Comparison of ENCODE assay signal across 22 mouse cellular contexts in the genomic region with DNA sequence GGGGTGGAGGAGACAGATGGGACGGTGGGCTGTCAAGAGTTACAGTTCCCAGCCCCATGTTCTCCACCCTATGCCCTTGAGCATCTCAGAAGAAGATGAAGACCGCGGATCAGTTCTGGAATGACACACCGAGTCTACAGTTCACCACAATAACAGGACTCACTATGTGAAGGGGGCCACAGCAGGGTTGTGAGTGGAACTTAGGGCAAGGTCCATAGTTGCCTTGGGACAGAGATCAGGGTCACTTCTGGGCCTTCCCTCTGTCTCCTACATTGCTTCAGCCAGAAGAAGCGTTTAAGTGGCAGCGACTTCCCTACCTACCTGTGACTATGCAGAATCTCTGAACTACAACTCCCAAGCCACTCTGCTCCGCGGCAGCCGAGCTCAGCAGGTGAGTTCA. TPM values are rescaled to one million over a fixed set of nuclear protein-coding genes. Genes with fewer than 3 reads are reported as not detected.
DNase-seq lines count a peak whose midpoint lies in the region; ATAC-seq and TF ChIP-seq lines count a peak whose summit lies in the region.
"Had no signal": no experiment of that assay in that cellular context is flagged by ENCODE, and none has a peak within 500 bp of the region (broad histone marks: within the 10 kb centered on the region; RNA-seq: fewer than 3 reads in every experiment).

No protein-coding gene starts in this region.

- no peak overlapping the region for H3K27ac ChIP-seq in limb, embryonic 15.5 days
- no peak overlapping the region for H3K27ac ChIP-seq in limb, embryonic 10.5 days
- H3K27ac ChIP-seq in testis, adult 2 months (ENCODE audit: control insufficient read depth, insufficient read depth, low read depth, low read length), result no peak overlapping the region
- no peak overlapping the region for H3K27ac ChIP-seq in intestine, embryonic 14.5 days (ENCODE audit: low read depth)
- no peak overlapping the region for H3K27ac ChIP-seq in stomach, embryonic 16.5 days (ENCODE audit: low read length)
- H3K27ac ChIP-seq: embryonic facial prominence, embryonic 13.5 days; forebrain, embryonic 10.5 days; forebrain, embryonic 15.5 days; heart, embryonic 13.5 days; hindbrain, embryonic 10.5 days; hindbrain, embryonic 15.5 days had no signal

- 49% methylated on average over 9 of the region's 9 CpGs for WGBS in limb, embryonic 15.5 days
- WGBS in limb, embryonic 10.5 days, result 56% methylated on average over 9 of the region's 9 CpGs
- 48% methylated on average over 9 of the region's 9 CpGs for WGBS in intestine, embryonic 14.5 days
- WGBS in stomach, embryonic 16.5 days, result 46% methylated on average over 9 of the region's 9 CpGs

- no peak for TF ChIP-seq CTCF in testis, adult 2 months (IDR thresholded peaks at IDR 0.05; ENCODE audit: control insufficient read depth, insufficient read depth, insufficient replicate concordance, low read depth, low read length)

- no peak overlapping the region for H3K9ac ChIP-seq in limb, embryonic 15.5 days
- H3K9ac ChIP-seq in intestine, embryonic 14.5 days (ENCODE audit: low read length), result no peak overlapping the region
- H3K9ac ChIP-seq in stomach, embryonic 16.5 days (ENCODE audit: low read length), result no peak overlapping the region
- H3K9ac ChIP-seq: embryonic facial prominence, embryonic 13.5 days; forebrain, embryonic 15.5 days; heart, embryonic 13.5 days; hindbrain, embryonic 15.5 days had no signal

- peaks cover 15% of the 10 kb centered on the region for H3K27me3 ChIP-seq in limb, embryonic 15.5 days
- peaks cover 12% of the 10 kb centered on the region; the same call in 1 of the 2 replicates for H3K27me3 ChIP-seq in limb, embryonic 10.5 days (ENCODE audit: low read depth, poor library complexity, severe bottlenecking)
- no peaks in the 10 kb centered on the region for H3K27me3 ChIP-seq in testis, adult 2 months (ENCODE audit: control insufficient read depth, insufficient read depth, low read length)
- H3K27me3 ChIP-seq in intestine, embryonic 14.5 days (replicated peaks; ENCODE audit: control insufficient read depth, insufficient read depth, low read length), result no peaks in the 10 kb centered on the region
- no peaks in the 10 kb centered on the region for H3K27me3 ChIP-seq in stomach, embryonic 16.5 days (ENCODE audit: control insufficient read depth, insufficient read depth, low read length)
- H3K27me3 ChIP-seq: forebrain, embryonic 15.5 days; hindbrain, embryonic 15.5 days had no signal

- H3K4me2 ChIP-seq in limb, embryonic 15.5 days, result no peak overlapping the region
- H3K4me2 ChIP-seq in intestine, embryonic 14.5 days (ENCODE audit: low read length), result no peak overlapping the region
- H3K4me2 ChIP-seq in stomach, embryonic 16.5 days (ENCODE audit: low read depth, low read length), result no peak overlapping the region
- H3K4me2 ChIP-seq: embryonic facial prominence, embryonic 13.5 days; forebrain, embryonic 15.5 days; heart, embryonic 13.5 days; hindbrain, embryonic 15.5 days had no signal

- 0 out of 2 replicates have a peak, but pooled peaks cover 3% of the 10 kb centered on the region for H3K4me1 ChIP-seq in limb, embryonic 15.5 days
- H3K4me1 ChIP-seq in limb, embryonic 10.5 days, result no peaks in the 10 kb centered on the region
- H3K4me1 ChIP-seq in testis, adult 2 months (ENCODE audit: control insufficient read depth, insufficient read depth, low read length), result peaks cover 5% of the 10 kb centered on the region
- no peaks in the 10 kb centered on the region for H3K4me1 ChIP-seq in intestine, embryonic 14.5 days (replicated peaks; ENCODE audit: control insufficient read depth, insufficient read depth, low read length)
- no peaks in the 10 kb centered on the region for H3K4me1 ChIP-seq in stomach, embryonic 16.5 days (ENCODE audit: control insufficient read depth, insufficient read depth, low read length)
- H3K4me1 ChIP-seq: embryonic facial prominence, embryonic 13.5 days; forebrain, embryonic 10.5 days; forebrain, embryonic 15.5 days; heart, embryonic 13.5 days; hindbrain, embryonic 15.5 days had no signal

- H3K9me3 ChIP-seq in limb, embryonic 15.5 days, result no peaks in the 10 kb centered on the region
- H3K9me3 ChIP-seq in limb, embryonic 10.5 days (replicated peaks), result no peaks in the 10 kb centered on the region
- no peaks in the 10 kb centered on the region for H3K9me3 ChIP-seq in intestine, embryonic 14.5 days (ENCODE audit: control insufficient read depth, low read length)
- H3K9me3 ChIP-seq in stomach, embryonic 16.5 days (replicated peaks; ENCODE audit: control insufficient read depth, low read length), result no peaks in the 10 kb centered on the region
- H3K9me3 ChIP-seq: embryonic facial prominence, embryonic 13.5 days; forebrain, embryonic 10.5 days; forebrain, embryonic 15.5 days; heart, embryonic 13.5 days; hindbrain, embryonic 10.5 days; hindbrain, embryonic 15.5 days had no signal

- no peaks in the 10 kb centered on the region for H3K36me3 ChIP-seq in limb, embryonic 15.5 days
- H3K36me3 ChIP-seq in limb, embryonic 10.5 days, result no peaks in the 10 kb centered on the region
- H3K36me3 ChIP-seq in testis, adult 2 months (ENCODE audit: control insufficient read depth, insufficient read depth, low read length), result no peaks in the 10 kb centered on the region
- no peaks in the 10 kb centered on the region for H3K36me3 ChIP-seq in intestine, embryonic 14.5 days (ENCODE audit: control insufficient read depth, insufficient read depth, low read length)
- no peaks in the 10 kb centered on the region for H3K36me3 ChIP-seq in stomach, embryonic 16.5 days (ENCODE audit: control insufficient read depth, insufficient read depth, low read length)
- H3K36me3 ChIP-seq: embryonic facial prominence, embryonic 13.5 days; forebrain, embryonic 10.5 days; forebrain, embryonic 15.5 days; heart, embryonic 13.5 days; hindbrain, embryonic 10.5 days; hindbrain, embryonic 15.5 days had no signal

- 0 out of 2 replicates have a peak, but pooled peaks have one; percentile 35 for ATAC-seq in limb, embryonic 15.5 days (ENCODE audit: insufficient number of reproducible peaks, low FRiP score, low TSS enrichment, low read depth)
- 0 out of 2 replicates have a peak, but pooled peaks have one; percentile 19 for ATAC-seq in intestine, embryonic 14.5 days (replicated peaks; ENCODE audit: low FRiP score, low TSS enrichment, low read depth)
- ATAC-seq in stomach, embryonic 16.5 days (ENCODE audit: insufficient read depth, low FRiP score), result peak; percentile 44; the same call in 1 of the 2 replicates
- ATAC-seq: forebrain, embryonic 15.5 days had no signal

- no peak overlapping the region for H3K4me3 ChIP-seq in limb, embryonic 15.5 days
- H3K4me3 ChIP-seq in limb, embryonic 10.5 days, result no peak overlapping the region
- peak overlapping the region; percentile 74 for H3K4me3 ChIP-seq in testis, adult 2 months (ENCODE audit: control insufficient read depth, low read depth, low read length)
- no peak overlapping the region for H3K4me3 ChIP-seq in intestine, embryonic 14.5 days (ENCODE audit: low read depth, low read length)
- H3K4me3 ChIP-seq in stomach, embryonic 16.5 days (replicated peaks; ENCODE audit: low read length), result no peak overlapping the region
- H3K4me3 ChIP-seq: embryonic facial prominence, embryonic 13.5 days; forebrain, embryonic 10.5 days; forebrain, embryonic 15.5 days; heart, embryonic 13.5 days; hindbrain, embryonic 10.5 days; hindbrain, embryonic 15.5 days had no signal

- DNase-seq in limb, embryonic 10.5 days (ENCODE audit: low spot score), result no peak
- DNase-seq in testis, postnatal 14 days (ENCODE audit: low spot score), result no peak
- DNase-seq in intestine, embryonic 14.5 days (ENCODE audit: low spot score), result no peak
- no peak for DNase-seq in layer of hippocampus, adult 11-12 months (ENCODE audit: low spot score)
- DNase-seq in heart, adult 9 months (ENCODE audit: low spot score in 2 of 2), result no peak
- DNase-seq: cerebellum, adult 11 months had no signal

- TF ChIP-seq POLR2A in testis, adult 2 months (IDR thresholded peaks at IDR 0.05; ENCODE audit: control insufficient read depth, low read depth, low read length), result no peak

RNA-seq across cellular contexts. Expression of a gene that starts 15.6 kb away (rescaled TPM):
- 108 and 114 TPM in 2 replicates for polyA plus RNA-seq in limb, embryonic 15.5 days (2015; fragmentation: Nextera tagmentation; extraction: Ambion mirVana)
- polyA plus RNA-seq in limb, embryonic 10.5 days (2016; fragmentation: Nextera tagmentation; extraction: Ambion mirVana), result 160 and 168 TPM in 2 replicates
- polyA plus RNA-seq in testis, adult 2 months (2012; rRNA removed), result 315 and 372 TPM in 2 replicates
- 85.8 and 88.1 TPM in 2 replicates for polyA plus RNA-seq in intestine, embryonic 14.5 days (2014; fragmentation: Nextera tagmentation; extraction: Ambion mirVana)
- polyA plus RNA-seq in stomach, embryonic 16.5 days (2015; fragmentation: Nextera tagmentation; extraction: Ambion mirVana), result 67.7 and 69.2 TPM in 2 replicates

RNA-seq across cellular contexts. Expression of a gene that starts 53.0 kb away (rescaled TPM):
- polyA plus RNA-seq in limb, embryonic 15.5 days (2015; fragmentation: Nextera tagmentation; extraction: Ambion mirVana), result 10.9 and 11.8 TPM in 2 replicates
- polyA plus RNA-seq in limb, embryonic 10.5 days (2016; fragmentation: Nextera tagmentation; extraction: Ambion mirVana), result 16.6 and 19.4 TPM in 2 replicates
- 4.4 and 5.1 TPM in 2 replicates for polyA plus RNA-seq in testis, adult 2 months (2012; rRNA removed)
- polyA plus RNA-seq in intestine, embryonic 14.5 days (2014; fragmentation: Nextera tagmentation; extraction: Ambion mirVana), result 16.5 and 18.2 TPM in 2 replicates
- 15.3 and 17.8 TPM in 2 replicates for polyA plus RNA-seq in stomach, embryonic 16.5 days (2015; fragmentation: Nextera tagmentation; extraction: Ambion mirVana)

RNA-seq across cellular contexts. Expression of a gene that starts 56.8 kb away (rescaled TPM):
- polyA plus RNA-seq in limb, embryonic 15.5 days (2015; fragmentation: Nextera tagmentation; extraction: Ambion mirVana), result not detected in 2 replicates
- polyA plus RNA-seq in limb, embryonic 10.5 days (2016; fragmentation: Nextera tagmentation; extraction: Ambion mirVana), result not detected in 2 replicates
- not detected in 2 replicates for polyA plus RNA-seq in testis, adult 2 months (2012; rRNA removed)
- not detected in 2 replicates for polyA plus RNA-seq in intestine, embryonic 14.5 days (2014; fragmentation: Nextera tagmentation; extraction: Ambion mirVana)
- polyA plus RNA-seq in stomach, embryonic 16.5 days (2015; fragmentation: Nextera tagmentation; extraction: Ambion mirVana), result not detected in 2 replicates
- polyA plus RNA-seq: CD4-positive, CD25-positive, alpha-beta regulatory T cell, adult 4 months; embryonic facial prominence, embryonic 13.5 days; forebrain, embryonic 10.5 days; forebrain, embryonic 15.5 days; frontal cortex, adult 2 months; heart, embryonic 13.5 days; hindbrain, embryonic 10.5 days; hindbrain, embryonic 15.5 days; inflammation-experienced regulatory T-cells, adult 6 months; kidney, embryonic 14.5 days; liver, adult 2 months; midbrain, embryonic 14.5 days; neural tube, embryonic 11.5 days had no signal
